Mouse (Mus musculus) CD4-positive, CD25-positive, alpha-beta regulatory T cell, adult 4 months (primary cell): ENCODE results near the gene Wdr24. TPM values are rescaled to one million over a fixed set of nuclear protein-coding genes. Genes with fewer than 3 reads are reported as not detected.

Experiments used
- ATAC-seq: one replicate; pipeline ENCODE4 v1.8.0; 2017
- polyA plus RNA-seq, 2 experiments: library from polyadenylated mRNA; unstranded; fragments of 100-300 nt; shearing (Covaris generic); gene quantifications; one replicate each; pipeline ENCODE4 v1.2.1; 2017

Wdr24 gene
- polyA plus RNA-seq, 2 experiments from 2014 or later: 19.4 to 53.9 TPM

DNA sequence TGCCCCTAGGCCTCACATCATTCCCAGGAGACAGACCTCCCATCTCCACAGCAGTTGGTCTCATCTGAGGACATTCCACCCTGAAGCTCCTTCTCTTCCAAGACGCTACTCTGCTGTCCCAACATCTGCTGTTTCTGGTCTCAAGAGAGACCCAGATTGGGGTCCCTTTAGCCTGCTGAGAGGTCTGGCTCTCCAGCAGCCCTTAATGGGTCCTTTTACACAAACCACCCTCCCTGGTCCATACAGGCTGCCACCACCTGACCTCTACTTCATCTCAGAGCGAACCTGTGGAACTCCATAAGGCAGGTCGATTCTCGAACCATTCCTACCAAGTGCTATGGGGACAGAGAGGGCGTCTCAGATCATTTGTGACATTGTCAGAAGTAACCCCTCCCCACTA lies 15.4 kb upstream of the Wdr24 start:
- no peak for ATAC-seq

DNA sequence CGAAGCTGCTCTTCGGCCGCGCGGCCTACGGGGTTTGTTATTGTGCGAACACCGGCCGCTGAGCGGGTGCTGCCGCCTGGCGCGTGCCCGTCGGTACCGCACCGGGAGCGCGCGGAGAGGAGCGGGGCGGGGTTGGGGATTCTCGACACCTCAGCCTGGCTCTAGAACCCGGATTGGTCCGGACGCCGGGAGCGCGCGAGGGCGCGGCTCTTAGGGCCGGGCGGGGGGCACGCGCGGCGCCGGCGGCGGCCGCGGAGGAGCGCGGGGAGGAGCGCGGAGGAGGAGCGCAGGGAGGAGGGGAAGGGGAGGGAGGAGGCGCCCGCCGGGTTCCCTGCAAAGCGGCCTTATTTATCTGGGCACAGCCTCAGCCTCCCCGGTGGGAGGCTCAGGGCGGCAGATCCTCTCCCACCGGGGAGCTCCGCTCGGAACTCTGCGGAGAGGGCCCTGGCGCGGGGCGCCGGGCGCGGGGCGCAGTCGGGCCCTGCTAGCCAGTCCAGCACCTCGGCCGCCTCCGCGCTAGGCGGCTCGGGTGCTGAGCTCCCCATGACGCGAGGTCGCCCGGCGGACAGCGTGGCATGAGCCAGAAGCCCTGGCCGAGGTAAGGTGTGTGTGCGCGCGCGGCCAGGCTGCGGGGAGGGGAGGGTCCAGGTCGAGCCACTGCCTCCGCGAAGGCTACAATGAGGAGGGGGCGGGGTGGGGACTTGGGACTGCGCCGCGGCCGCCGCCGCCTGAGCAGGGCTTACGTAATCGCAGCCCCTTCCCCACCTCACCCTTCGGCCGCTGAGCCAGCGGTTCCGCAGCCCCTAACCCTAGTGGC lies 14.4 kb upstream of the Wdr24 start, which contains the start of gene Fbxl16:
Gene Fbxl16 (plus strand): TSS at position 297 of the 817 bp plus-strand sequence.
- no peak for ATAC-seq

DNA sequence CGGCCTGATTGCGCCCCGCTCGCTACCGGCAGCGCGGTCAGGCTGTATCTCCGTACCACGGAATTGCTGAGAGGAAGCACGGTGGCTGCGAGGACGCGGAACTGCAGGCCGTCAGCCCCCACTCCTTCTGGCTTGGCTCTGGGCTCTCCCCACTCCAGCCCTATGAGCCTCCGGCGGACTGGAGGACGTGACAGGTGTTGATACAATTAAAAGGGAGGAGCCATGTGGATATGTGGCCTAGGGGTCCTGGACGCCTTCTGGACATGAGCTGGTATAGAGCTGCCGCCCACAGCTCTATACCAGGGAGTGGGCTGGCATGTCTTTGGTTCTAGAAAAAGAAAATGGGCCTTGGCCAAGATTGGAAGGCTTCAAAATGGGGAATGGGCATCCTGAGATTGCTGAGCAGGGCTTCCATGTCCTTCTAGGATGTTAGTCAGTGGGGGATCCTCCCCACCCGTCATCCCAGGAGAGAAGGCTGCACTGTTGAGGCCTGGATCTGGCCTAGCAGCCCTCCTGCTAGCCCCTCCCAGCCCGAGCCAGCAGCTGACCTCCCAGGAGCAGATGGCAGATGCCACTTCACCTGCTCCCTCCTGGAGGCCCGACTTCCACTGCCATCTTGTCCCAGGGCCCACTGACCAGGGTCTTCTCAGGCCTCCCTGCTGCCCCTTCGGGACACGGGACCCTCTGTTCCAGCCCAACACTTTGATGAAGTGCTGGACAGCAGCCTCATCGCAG lies 13.7 kb upstream of the Wdr24 start:
- ATAC-seq: no peak

GRCm38 (mm10) chr17:25810890-25811289 lies 12.5 kb upstream of the Wdr24 start:
- ATAC-seq: no peak

- ATAC-seq: peak; percentile 45
Observed at GRCm38 (mm10) chr17:25813471-25813870, 10.0 kb upstream of the Wdr24 start.

GRCm38 (mm10) chr17:25817662-25818061 lies 5.8 kb upstream of the Wdr24 start:
- no peak for ATAC-seq

GRCm38 (mm10) chr17:25818851-25819780 lies 4.3 kb upstream of the Wdr24 start:
- ATAC-seq: no peak

DNA sequence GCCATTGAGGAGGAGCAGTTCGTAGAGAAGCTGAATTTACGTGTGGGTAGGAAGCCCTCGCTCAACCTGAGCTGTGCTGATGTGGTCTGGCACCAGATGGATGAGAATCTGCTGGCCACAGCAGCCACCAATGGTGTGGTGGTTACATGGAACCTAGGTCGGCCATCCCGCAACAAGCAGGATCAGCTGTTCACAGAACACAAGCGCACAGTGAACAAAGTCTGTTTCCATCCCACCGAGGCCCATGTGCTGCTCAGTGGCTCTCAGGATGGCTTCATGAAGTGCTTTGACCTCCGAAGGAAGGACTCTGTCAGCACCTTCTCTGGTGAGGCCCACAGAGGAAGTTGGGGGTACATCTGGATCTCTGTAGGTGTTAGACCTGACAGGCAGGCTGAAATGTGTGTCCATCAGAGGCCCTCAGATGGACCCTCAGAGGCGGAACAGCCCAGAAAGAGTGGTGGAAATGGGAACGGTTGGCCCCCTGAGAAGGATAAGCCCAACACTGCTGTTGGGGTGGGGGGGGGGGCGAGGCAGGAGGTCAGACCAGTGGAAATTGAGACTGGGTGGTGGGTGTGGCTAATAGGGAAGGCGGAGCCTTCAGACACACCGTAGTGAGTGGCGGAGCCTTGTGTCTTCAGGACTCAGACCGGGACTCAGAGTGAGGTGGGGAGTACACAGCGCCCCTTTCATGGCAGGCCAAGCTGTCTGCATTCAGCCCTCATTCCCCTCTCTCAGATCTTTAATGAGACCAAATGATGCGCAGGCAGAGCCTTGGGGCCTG lies 1.1 kb downstream of the Wdr24 start:
- no peak for ATAC-seq

DNA sequence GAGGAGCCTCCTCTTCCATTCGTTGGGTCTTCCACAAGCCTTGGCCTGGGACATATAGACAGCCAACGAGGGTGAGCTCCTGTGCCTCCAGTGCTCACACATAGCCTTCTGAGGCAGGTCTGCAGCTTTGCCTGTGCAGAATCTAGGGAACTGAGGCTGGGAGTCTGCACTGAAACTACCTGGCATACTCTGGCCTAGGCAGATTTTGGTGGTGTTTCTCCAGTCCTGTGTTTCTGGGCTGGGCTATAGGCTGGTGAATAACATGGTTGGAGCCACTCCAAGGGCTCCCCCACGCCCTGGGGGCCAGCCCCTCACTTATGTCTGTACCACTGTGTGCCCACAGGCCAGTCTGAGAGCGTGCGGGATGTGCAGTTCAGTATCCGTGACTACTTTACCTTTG lies 1.9 kb downstream of the Wdr24 start:
- no peak for ATAC-seq

GRCm38 (mm10) chr17:25825984-25826570 lies 2.6 kb downstream of the Wdr24 start:
- no peak for ATAC-seq

GRCm38 (mm10) chr17:25827011-25827410 lies 3.6 kb downstream of the Wdr24 start:
- ATAC-seq: no peak

DNA sequence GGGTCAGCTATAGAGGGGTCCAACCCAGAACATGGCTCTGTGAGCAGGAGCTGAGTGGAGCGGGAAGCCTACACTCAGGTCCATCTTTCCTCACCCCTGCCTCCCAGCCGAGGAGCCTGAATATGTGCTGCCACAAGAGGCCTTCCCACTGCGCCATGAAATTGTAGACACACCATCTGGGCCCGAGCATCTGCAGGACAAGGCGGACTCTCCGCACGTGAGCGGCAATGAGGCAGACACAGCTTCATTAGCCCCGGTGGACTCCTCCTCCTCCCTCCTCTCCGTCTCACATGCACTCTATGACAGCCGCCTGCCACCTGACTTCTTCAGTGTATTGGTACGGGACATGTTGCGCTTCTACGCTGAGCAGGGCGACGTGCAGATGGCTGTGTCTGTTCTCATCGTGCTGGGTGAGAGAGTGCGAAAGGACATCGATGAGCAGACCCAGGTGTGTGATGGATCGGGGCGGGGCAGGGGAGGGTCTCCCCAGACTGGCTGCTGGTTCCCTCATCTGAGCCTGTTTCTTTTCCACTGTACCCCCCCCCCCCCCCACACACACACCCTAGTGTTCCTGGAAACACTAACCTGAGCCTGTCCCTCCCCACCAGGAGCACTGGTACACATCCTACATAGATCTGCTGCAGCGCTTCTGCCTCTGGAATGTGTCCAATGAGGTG lies 4.3 kb downstream of the Wdr24 start:
- ATAC-seq: no peak

- ATAC-seq: no peak
Observed at GRCm38 (mm10) chr17:25828223-25828594, 4.8 kb downstream of the Wdr24 start.

- ATAC-seq: peak; percentile 70
Observed at GRCm38 (mm10) chr17:25828712-25829557, 5.5 kb downstream of the Wdr24 start, which contains the start of gene Jmjd8. Gene Jmjd8, plus strand, starts transcription at chr17:25828867.

GRCm38 (mm10) chr17:25829558-25830017 lies 6.2 kb downstream of the Wdr24 start:
- no peak for ATAC-seq

DNA sequence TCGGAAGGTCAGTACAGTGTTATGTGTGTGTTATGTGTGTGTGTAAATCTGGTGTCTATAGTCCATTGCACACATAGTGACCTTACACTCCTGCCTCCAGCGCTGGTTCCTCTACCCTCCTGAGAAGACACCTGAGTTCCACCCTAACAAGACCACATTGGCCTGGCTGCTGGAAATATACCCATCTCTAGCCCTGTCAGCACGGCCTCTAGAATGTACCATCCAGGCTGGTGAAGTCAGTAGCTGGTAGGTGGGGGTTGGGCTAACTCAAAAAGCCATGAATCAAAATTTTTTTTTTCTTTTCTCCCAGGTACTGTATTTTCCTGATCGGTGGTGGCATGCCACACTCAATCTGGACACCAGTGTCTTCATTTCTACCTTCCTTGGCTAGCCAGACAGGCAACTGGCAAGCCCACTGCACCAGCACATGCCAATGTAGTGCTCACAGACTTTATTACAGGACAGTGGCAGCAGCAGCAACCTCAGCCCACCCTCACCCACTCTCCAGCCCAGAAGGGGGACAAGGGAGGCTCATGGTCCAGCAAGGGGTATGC lies 6.8 kb downstream of the Wdr24 start:
- no peak for ATAC-seq

GRCm38 (mm10) chr17:25830806-25831431 lies 7.5 kb downstream of the Wdr24 start:
- no peak for ATAC-seq

- no peak for ATAC-seq
Observed at GRCm38 (mm10) chr17:25831451-25832281, 8.2 kb downstream of the Wdr24 start.
